19 mouse cellular contexts compared by ENCODE assay signal in genomic region chr10:67512871-67513270, GRCm38 (mm10). TPM values are rescaled to one million over a fixed set of nuclear protein-coding genes. Genes with fewer than 3 reads are reported as not detected.
DNase-seq lines count a peak whose midpoint lies in the region; TF ChIP-seq lines count a peak whose summit lies in the region.
"Had no signal": no experiment of that assay in that cellular context is flagged by ENCODE, and none has a peak within 500 bp of the region (broad histone marks: within the 10 kb centered on the region; RNA-seq: fewer than 3 reads in every experiment).

No protein-coding gene starts in this region.

- no peaks in the 10 kb centered on the region for H3K36me3 ChIP-seq in testis, adult 2 months (ENCODE audit: control insufficient read depth, insufficient read depth, low read length)
- H3K36me3 ChIP-seq: embryonic facial prominence, embryonic 10.5 days; embryonic facial prominence, embryonic 12.5 days; forebrain, embryonic 15.5 days had no signal

- peak overlapping the region; percentile 80 for H3K4me3 ChIP-seq in testis, adult 2 months (ENCODE audit: control insufficient read depth, low read depth, low read length)
- H3K4me3 ChIP-seq: embryonic facial prominence, embryonic 10.5 days; embryonic facial prominence, embryonic 12.5 days; forebrain, embryonic 13.5 days; forebrain, embryonic 15.5 days had no signal

- DNase-seq in embryo, embryonic 10.5 days (ENCODE audit: low spot score): peak; percentile 9
- DNase-seq in embryo, embryonic 9.5 days (ENCODE audit: extremely low spot score): no peak
- DNase-seq in testis, postnatal 10 days (ENCODE audit: low spot score): no peak
- DNase-seq in testis, postnatal 14 days (ENCODE audit: low spot score): peak; percentile 25
- DNase-seq in layer of hippocampus, postnatal 25 days (ENCODE audit: extremely low spot score in 1 of 2, low spot score in 1 of 2): no peak
- DNase-seq: adrenal gland, adult 8-10 months; adrenal gland, postnatal 14 days; adrenal gland, postnatal 36 days; cerebellum, adult 11-12 months; cerebellum, adult 2 months; cerebellum, adult 9-10 months; forebrain, postnatal 0 days had no signal

- TF ChIP-seq CTCF in testis, adult 2 months (IDR thresholded peaks at IDR 0.05; ENCODE audit: control insufficient read depth, insufficient read depth, insufficient replicate concordance, low read depth, low read length): no peak

- TF ChIP-seq POLR2A in testis, adult 2 months (IDR thresholded peaks at IDR 0.05; ENCODE audit: control insufficient read depth, low read depth, low read length): no peak

- no peaks in the 10 kb centered on the region for H3K27me3 ChIP-seq in testis, adult 2 months (ENCODE audit: control insufficient read depth, insufficient read depth, low read length)
- H3K27me3 ChIP-seq: embryonic facial prominence, embryonic 12.5 days; forebrain, embryonic 13.5 days; forebrain, embryonic 15.5 days; Patski had no signal

- H3K27ac ChIP-seq in testis, adult 2 months (ENCODE audit: control insufficient read depth, insufficient read depth, low read depth, low read length): no peak overlapping the region
- H3K27ac ChIP-seq: embryonic facial prominence, embryonic 10.5 days; embryonic facial prominence, embryonic 12.5 days; forebrain, embryonic 13.5 days; forebrain, embryonic 15.5 days had no signal

- H3K4me1 ChIP-seq in testis, adult 2 months (ENCODE audit: control insufficient read depth, insufficient read depth, low read length): peaks cover 3% of the 10 kb centered on the region
- H3K4me1 ChIP-seq: embryonic facial prominence, embryonic 12.5 days; forebrain, embryonic 13.5 days had no signal

RNA-seq across cellular contexts. Expression of gene Egr2, which starts 22.4 kb away (rescaled TPM):
- 0.46 and 2.1 TPM in 2 replicates for polyA plus RNA-seq in testis, adult 2 months (2012; rRNA removed)
- 1 to 10 TPM; 2.2 to 2.3 TPM for total RNA-seq in layer of hippocampus, postnatal 25 days (2021)
- polyA plus RNA-seq: forebrain, embryonic 11.5 days had no signal

RNA-seq across cellular contexts. Expression of gene Ado, which starts 35.9 kb away (rescaled TPM):
- 10.1 and 11.6 TPM in 2 replicates for polyA plus RNA-seq in testis, adult 2 months (2012; rRNA removed)
- 10 to 100 TPM; 37.2 to 39.9 TPM for total RNA-seq in layer of hippocampus, postnatal 25 days (2021)

Comparison
In these comparisons a context has a peak if more than half of its experiments do, and no peak if none do; other contexts are left out.
1. DNase-seq: peak in embryo, embryonic 10.5 days (single experiment) and testis, postnatal 14 days (single experiment); none in embryo, embryonic 9.5 days (single experiment), testis, postnatal 10 days (single experiment) and layer of hippocampus, postnatal 25 days (0 of 2).